Mouse (Mus musculus): ENCODE results near the gene Wnk4. TPM values are rescaled to one million over a fixed set of nuclear protein-coding genes. Genes with fewer than 3 reads are reported as not detected.
A peak's percentile ranks its signal among the peaks of the same experiment; 100 is the strongest.

Gene Wnk4
- total and polyA plus RNA-seq, 2 experiments from 2014 or later: 4.2 to 7.5 TPM

DNA sequence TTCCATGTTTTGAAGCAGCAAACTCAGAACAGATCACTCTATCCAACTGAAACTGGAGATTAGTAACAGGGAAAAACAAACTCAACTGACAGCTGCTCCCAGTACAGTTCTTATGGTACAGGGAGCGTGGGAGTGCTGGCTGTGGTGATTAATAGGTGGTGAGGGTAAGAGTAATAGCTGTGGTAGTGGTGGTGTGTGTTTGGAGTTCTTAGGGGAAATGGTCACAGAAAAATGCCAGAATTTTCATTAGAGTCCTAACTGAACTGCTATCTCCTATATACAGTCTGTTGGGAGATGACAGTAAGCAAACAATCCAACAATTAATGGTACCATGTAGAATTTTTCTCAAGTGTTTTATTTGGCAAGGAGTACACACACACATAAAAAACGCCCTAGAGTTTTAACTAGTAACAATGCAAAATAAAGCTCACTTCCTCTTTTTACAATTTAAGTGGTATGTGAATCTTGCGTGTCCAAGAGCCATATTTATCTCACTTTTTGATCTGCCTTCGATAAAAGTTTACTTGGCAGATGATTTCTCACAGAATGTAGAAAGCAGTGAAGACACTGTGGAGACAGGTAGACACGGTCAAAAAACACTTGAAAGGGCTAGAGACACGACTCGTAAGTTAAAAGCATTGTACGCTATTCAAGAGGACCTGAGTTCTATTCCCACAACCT, 38.9 kb upstream of the Wnk4 start:
- Histone ChIP-seq H3K36me3 (ENCODE audit: insufficient read depth, low read length) (peaks cover 12% of the 10 kb centered on the region; the same call in 1 of the 2 replicates), H3K9me3 (ENCODE audit: low read length) (no peaks in the 10 kb centered on the region), H3K27ac (ENCODE audit: low read depth, low read length) (no peak overlapping the region), H3K27me3 (ENCODE audit: insufficient read depth, low read length) (no peaks in the 10 kb centered on the region), H3K9ac (replicated peaks; ENCODE audit: low read length, poor library complexity, severe bottlenecking) (no peak overlapping the region), H3K4me3 (ENCODE audit: low read depth, low read length) (no peak overlapping the region), H3K4me1 (ENCODE audit: insufficient read depth, low read length) (no peaks in the 10 kb centered on the region), H3K4me2 (ENCODE audit: low read depth, low read length, poor library complexity, severe bottlenecking) (no peak overlapping the region)
- ATAC-seq (ENCODE audit: low FRiP score) (no peak), DNase-seq (ENCODE audit: low spot score) (no peak)
- 91% methylated on average over 8 of the region's 8 CpGs for WGBS
- TF ChIP-seq CTCF (IDR thresholded peaks at IDR 0.05): no peak

GRCm38 (mm10) chr11:101224337-101224736, 36.0 kb upstream of the Wnk4 start:
- no peak for TF ChIP-seq CTCF (IDR thresholded peaks at IDR 0.05)
- DNase-seq (ENCODE audit: low spot score): no peak

GRCm38 (mm10) chr11:101225331-101226064, 34.9 kb upstream of the Wnk4 start:
- Histone ChIP-seq H3K4me2 (ENCODE audit: low read depth, low read length, poor library complexity, severe bottlenecking) (peak overlapping the region; percentile 78), H3K27ac (ENCODE audit: low read depth, low read length) (0 out of 2 replicates have a peak overlapping the region, but pooled peaks have one; percentile 43), H3K4me3 (ENCODE audit: low read depth, low read length) (peak overlapping the region; percentile 60), H3K4me1 (ENCODE audit: insufficient read depth, low read length) (no peaks in the 10 kb centered on the region), H3K27me3 (ENCODE audit: insufficient read depth, low read length) (no peaks in the 10 kb centered on the region), H3K36me3 (ENCODE audit: insufficient read depth, low read length) (no peaks in the 10 kb centered on the region), H3K9ac (replicated peaks; ENCODE audit: low read length, poor library complexity, severe bottlenecking) (peak overlapping the region; percentile 66), H3K9me3 (ENCODE audit: low read length) (no peaks in the 10 kb centered on the region)
- no peak for DNase-seq (ENCODE audit: low spot score)
- no peak for TF ChIP-seq CTCF (IDR thresholded peaks at IDR 0.05)
- WGBS: 20% methylated on average over 25 of the region's 25 CpGs
- ATAC-seq (ENCODE audit: low FRiP score): no peak

More at GRCm38 (mm10) chr11:101224337-101224736, 36.0 kb upstream of the Wnk4 start:
- Histone ChIP-seq H3K27ac (ENCODE audit: low read depth, low read length) (no peak overlapping the region), H3K4me1 (ENCODE audit: insufficient read depth, low read length) (no peaks in the 10 kb centered on the region), H3K9me3 (ENCODE audit: low read length) (no peaks in the 10 kb centered on the region), H3K4me3 (ENCODE audit: low read depth, low read length) (no peak overlapping the region), H3K27me3 (ENCODE audit: insufficient read depth, low read length) (no peaks in the 10 kb centered on the region), H3K9ac (replicated peaks; ENCODE audit: low read length, poor library complexity, severe bottlenecking) (no peak overlapping the region), H3K4me2 (ENCODE audit: low read depth, low read length, poor library complexity, severe bottlenecking) (no peak overlapping the region), H3K36me3 (ENCODE audit: insufficient read depth, low read length) (no peaks in the 10 kb centered on the region)
- ATAC-seq (ENCODE audit: low FRiP score): no peak
- 90% methylated on average over 3 of the region's 3 CpGs for WGBS

GRCm38 (mm10) chr11:101226065-101226701, 34.2 kb upstream of the Wnk4 start, which contains the start of gene Ezh1:
Gene Ezh1, minus strand, starts transcription at chr11:101226463.
- H3K4me3 ChIP-seq (ENCODE audit: low read depth, low read length): peak within 1 kb of the TSS; percentile 60
- DNase-seq (ENCODE audit: low spot score) (peak; percentile 87), ATAC-seq (ENCODE audit: low FRiP score) (peak; percentile 93)
- peak within 1 kb of the TSS; percentile 66 for H3K9ac ChIP-seq (replicated peaks; ENCODE audit: low read length, poor library complexity, severe bottlenecking)
- H3K9me3 ChIP-seq (ENCODE audit: low read length): no peaks in the 10 kb centered on the region
- 2% methylated on average over 42 of the region's 56 CpGs for WGBS
- H3K4me1 ChIP-seq (ENCODE audit: insufficient read depth, low read length): no peaks in the 10 kb centered on the region
- peak within 1 kb of the TSS; percentile 78 for H3K4me2 ChIP-seq (ENCODE audit: low read depth, low read length, poor library complexity, severe bottlenecking)
- peak within 1 kb of the TSS; percentile 43; the same call in 1 of the 2 replicates for H3K27ac ChIP-seq (ENCODE audit: low read depth, low read length)
- peak; percentile 69 for TF ChIP-seq CTCF (IDR thresholded peaks at IDR 0.05)
- no peaks in the 10 kb centered on the region for H3K27me3 ChIP-seq (ENCODE audit: insufficient read depth, low read length)
- H3K36me3 ChIP-seq (ENCODE audit: insufficient read depth, low read length): no peaks in the 10 kb centered on the region

GRCm38 (mm10) chr11:101229361-101229900, 30.9 kb upstream of the Wnk4 start:
- H3K4me2 ChIP-seq (ENCODE audit: low read depth, low read length, poor library complexity, severe bottlenecking): no peak overlapping the region
- no peak overlapping the region for H3K9ac ChIP-seq (replicated peaks; ENCODE audit: low read length, poor library complexity, severe bottlenecking)
- 18% methylated on average over 8 of the region's 8 CpGs for WGBS
- TF ChIP-seq CTCF (IDR thresholded peaks at IDR 0.05): no peak
- no peak for ATAC-seq (ENCODE audit: low FRiP score)
- DNase-seq (ENCODE audit: low spot score): no peak
- no peaks in the 10 kb centered on the region for H3K4me1 ChIP-seq (ENCODE audit: insufficient read depth, low read length)
- no peaks in the 10 kb centered on the region for H3K36me3 ChIP-seq (ENCODE audit: insufficient read depth, low read length)
- H3K27ac ChIP-seq (ENCODE audit: low read depth, low read length): no peak overlapping the region
- no peaks in the 10 kb centered on the region for H3K9me3 ChIP-seq (ENCODE audit: low read length)
- H3K4me3 ChIP-seq (ENCODE audit: low read depth, low read length): no peak overlapping the region
- no peaks in the 10 kb centered on the region for H3K27me3 ChIP-seq (ENCODE audit: insufficient read depth, low read length)
